Mouse (Mus musculus): Measurements from ENCODE around the gene Donson. TPM values are rescaled to one million over a fixed set of nuclear protein-coding genes. Genes with fewer than 3 reads are reported as not detected.
"Not testable (repeated sequence)": the region's sequence is repeated elsewhere in the genome, so short reads cannot be mapped to it uniquely, and the experiment has no call there.

Gene Donson
- polyA plus RNA-seq, 1 experiment = 6.0 TPM

DNA sequence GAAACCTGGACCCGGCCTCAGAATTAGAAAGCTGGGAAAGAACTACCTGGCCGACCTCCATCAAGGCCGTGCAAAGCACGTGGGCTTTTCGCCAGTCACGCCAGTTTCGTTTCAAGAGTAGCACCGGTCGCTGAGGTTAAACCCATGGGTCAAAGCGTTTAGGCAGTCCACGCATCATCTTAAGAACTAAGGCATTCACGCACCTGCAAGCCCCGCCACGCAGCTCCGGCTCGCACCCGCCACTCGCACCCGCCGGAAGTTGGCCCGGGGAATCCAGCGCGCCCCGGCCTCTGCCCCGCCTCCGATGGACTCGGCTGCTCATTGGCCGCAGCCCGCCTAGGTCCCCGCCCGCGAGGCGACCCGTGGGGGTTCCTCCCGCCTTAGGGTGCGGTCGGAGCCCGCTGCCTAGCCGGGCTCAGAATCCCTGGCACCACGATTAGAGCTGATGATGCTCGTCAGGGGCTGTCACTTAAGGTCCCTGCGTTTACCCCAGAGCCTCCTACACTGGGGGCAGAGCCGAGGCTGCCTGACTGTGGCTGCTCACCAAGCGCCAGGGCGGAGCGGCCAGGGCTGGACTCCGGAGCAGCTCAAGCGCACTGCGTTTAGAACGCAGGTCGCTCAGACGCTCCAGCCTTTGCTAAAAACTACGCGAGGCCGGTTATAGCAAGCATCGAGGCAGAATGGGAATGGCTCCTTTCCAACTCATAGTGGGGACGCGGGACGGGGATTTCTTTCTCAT lies 41.7 kb downstream of the Donson start, which contains the start of gene Gart:
Gart (minus strand) TSS at position 272 of the 739 bp plus-strand sequence.
- 1% methylated on average over 59 of the region's 59 CpGs for WGBS
- peak; percentile 64 for DNase-seq (ENCODE audit: low read depth, low spot score)

DNA sequence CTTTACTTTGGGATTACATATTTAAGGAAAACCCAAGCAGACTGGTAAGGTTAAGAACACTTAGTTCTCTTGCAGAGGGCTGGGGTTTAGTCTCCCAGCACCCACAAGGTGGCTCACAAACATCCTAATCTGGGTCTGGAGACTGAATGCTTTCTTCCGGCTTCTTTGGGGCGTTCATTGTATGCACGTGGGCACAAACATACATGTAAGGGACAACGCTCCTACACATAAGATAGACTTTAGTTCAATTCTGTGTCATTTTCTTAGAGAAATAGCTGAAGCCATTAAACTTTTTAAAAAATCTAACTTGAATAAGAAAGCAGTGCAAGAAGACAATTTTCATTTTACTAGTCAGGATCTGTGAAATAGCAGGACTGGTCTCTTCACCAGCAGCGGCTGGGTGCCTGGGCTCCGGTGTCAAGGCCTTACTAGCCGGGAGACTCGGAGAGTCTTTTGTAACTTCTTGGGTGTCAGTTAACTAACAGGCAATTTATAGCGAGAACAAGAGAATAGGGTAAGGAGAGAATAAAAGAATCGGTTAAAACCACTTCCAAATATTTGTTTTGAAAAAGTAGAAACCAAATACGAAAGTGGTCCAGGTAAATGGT lies 42.5 kb downstream of the Donson start:
- 2% methylated on average over 11 of the region's 11 CpGs for WGBS
- no peak for DNase-seq (ENCODE audit: low read depth, low spot score)

DNA sequence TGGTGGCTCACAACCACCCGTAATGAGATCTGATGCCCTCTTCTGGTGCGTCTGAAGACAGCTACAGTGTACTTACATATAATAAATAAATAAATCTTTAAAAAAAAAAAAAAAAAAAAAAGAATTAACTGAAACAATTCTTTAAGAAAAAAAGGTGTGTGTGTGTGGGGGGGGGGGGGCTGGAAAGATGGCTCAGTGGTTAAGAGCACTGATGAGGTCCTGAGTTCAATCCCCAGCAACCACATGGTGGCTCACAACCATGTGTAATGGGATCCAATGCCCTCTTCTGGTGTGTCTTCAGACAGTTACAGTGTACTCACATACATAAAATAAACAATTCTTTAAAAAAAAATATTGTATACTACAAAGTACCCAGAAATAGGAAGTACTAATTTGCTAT lies 43.1 kb downstream of the Donson start:
- DNase-seq (ENCODE audit: low read depth, low spot score) = not testable (repeated sequence)
- WGBS = 0% methylated on average over 1 of the region's 2 CpGs

DNA sequence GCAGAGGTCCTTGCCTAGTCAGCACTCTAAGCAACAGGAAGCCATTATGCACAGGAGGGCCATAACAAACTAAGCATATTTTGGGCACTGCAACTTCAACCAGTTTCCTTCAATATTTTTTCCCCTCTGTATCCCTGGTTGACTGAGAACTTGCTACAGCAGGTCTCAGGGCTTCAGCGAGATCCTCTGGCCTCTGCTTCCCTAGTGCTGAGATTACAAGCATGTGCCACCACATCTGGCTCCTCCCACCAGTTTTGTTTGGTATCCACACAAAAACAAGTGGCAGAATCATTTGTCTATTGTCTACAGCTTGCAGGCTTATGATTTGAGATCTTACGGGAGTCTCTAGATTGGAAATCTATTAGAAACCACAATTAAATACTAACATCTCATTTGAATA lies 43.7 kb downstream of the Donson start:
- 83% methylated on average over 2 of the region's 2 CpGs for WGBS

DNA sequence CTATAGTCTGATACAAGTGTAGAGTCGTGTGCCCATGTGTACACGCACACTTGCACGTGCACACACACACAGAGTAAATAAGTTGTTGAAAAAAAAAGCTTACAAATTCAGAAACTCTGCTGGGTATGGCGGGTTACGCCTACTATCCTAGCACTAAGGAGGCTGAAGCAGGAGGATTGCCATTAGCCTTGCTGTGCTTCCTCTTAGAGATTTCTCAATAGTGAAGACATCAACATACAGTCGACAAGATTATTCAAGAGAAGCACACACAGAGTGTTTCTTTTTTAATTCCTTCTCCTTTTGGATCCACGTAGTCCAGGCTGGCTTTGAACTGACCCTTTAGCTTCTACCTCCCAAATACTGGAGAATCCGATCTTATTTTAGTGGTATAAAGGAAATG lies 48.4 kb downstream of the Donson start:
- DNase-seq (ENCODE audit: low read depth, low spot score) = no peak
- 90% methylated on average over 8 of the region's 8 CpGs for WGBS

More for the DNA sequence above, 43.7 kb downstream of the Donson start:
- no peak for DNase-seq (ENCODE audit: low read depth, low spot score)

DNA sequence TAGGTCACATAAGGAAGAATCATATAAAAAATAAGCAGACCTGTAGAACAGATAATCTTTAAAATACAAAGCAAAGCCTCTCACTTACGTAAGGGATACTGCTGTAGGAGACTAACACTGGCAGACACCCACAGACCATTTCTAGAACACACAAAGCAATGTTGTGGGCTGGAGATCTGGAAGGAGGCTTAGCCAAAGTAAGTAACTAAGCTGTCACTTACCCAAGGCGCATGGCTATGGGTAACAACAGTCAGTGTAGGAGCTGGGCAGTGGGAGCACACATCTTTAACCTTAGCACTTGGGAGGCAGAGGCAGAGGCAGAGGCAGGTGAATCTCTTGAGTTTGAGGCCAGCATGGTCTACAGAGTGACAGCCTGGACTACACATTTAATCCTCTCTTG lies 48.9 kb downstream of the Donson start:
- no peak for DNase-seq (ENCODE audit: low read depth, low spot score)
- WGBS = 97% methylated on average over 2 of the region's 2 CpGs

DNA sequence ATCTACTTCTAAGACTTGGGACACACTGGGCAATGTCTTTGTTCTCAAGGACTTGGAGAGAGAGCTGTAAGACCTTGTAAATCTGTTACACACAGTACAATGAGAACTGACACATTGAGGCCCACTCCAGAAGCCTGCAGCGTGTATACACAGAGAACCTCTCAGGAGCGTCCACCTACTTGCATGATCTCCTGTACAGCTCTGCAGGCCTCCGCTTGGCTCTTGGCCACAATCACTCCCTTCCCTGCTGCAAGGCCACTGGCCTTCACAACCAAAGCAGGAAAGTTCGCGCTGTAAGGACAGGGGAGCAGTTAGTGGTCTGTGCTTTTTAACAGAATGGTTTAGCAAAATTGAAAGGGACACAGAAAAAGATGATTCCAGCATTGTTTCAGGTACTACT lies 49.4 kb downstream of the Donson start:
- 94% methylated on average over 5 of the region's 5 CpGs for WGBS
- DNase-seq (ENCODE audit: low read depth, low spot score) = no peak

DNA sequence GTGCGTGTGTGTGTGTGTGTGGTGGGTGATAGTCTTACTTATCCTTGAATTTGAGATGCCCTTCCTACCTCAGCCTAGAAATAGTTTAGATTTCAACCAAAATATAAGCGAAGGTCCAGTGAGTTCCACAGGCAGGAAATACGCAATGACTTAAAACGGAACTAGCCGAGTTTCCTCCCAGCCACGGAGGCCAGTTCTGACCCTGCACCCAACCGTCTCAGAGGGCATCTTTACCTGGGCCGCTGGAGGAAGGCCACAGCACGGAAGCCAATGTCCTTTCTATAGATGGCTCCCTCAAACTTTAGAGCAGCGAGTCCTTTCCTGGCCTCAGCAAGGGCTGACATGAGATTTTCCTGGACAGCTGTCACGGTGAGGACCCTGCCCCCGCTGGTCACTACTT lies 54.9 kb downstream of the Donson start:
- 85% methylated on average over 12 of the region's 12 CpGs for whole genome bisulfite sequencing
- DNase-seq (ENCODE audit: low read depth, low spot score) = no peak

DNA sequence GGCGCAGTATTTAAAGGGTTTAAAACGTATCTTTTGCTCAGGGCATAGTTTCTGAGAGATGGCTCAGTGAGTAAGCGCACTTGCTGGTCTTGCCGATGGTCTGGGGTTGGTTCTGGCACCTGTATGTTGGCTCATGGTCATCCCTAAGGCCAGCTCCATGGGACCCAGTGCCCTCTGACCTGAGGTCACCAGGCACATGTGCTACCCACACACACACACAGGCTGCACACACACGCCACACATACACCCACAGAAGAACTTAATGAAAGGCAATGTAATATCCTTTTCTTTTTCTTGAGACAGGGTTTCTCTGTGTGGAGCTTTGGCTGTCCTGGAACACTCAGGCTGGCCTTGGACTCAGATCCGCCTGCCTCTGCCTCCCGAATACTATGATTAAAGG lies 55.6 kb downstream of the Donson start:
- DNase-seq (ENCODE audit: low read depth, low spot score) = no peak

DNA sequence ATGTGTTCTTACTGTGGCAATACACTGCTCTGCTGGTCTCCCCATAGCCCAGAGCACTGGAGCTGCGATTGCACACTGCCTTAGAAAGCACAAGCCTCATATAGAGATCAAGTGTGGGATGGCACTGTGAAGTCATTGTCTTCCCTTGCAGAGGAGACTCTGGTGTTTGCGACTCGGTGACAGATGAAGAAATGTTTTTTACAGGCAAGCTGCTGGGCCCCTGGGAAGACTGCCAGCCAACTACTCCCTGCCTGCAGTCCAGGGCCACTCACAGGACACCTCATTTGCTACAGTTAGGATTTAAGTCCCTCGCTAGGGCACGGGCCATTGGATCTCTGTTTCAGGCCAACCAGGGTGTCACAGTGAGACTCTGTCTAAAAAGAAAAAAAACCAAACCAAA lies 56.1 kb downstream of the Donson start:
- DNase-seq (ENCODE audit: low read depth, low spot score) = no peak
- WGBS = 81% methylated on average over 5 of the region's 5 CpGs

More for the DNA sequence above, 55.6 kb downstream of the Donson start:
- 92% methylated on average over 7 of the region's 7 CpGs for WGBS

DNA sequence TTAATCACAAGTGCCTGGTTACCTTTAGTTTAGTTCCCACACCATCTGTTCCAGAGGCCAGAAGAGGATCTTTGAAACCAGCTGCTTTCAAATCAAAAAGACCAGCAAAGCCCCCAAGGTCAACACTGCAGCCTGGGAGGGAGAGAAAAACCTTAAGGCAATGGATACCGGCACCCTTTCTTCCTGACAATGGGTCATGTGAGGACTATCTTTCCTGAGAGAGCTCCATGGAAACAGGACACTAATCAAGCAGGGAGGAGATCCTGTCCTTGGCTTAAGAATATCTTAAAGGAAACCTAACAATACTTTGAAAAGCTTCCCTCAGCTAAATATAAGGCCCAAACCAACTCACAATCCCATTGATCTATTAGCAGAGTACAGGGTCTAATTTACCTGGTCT lies 58.0 kb downstream of the Donson start:
- no peak for DNase-seq (ENCODE audit: low read depth, low spot score)
- WGBS = 73% methylated on average over 1 of the region's 1 CpGs

DNA sequence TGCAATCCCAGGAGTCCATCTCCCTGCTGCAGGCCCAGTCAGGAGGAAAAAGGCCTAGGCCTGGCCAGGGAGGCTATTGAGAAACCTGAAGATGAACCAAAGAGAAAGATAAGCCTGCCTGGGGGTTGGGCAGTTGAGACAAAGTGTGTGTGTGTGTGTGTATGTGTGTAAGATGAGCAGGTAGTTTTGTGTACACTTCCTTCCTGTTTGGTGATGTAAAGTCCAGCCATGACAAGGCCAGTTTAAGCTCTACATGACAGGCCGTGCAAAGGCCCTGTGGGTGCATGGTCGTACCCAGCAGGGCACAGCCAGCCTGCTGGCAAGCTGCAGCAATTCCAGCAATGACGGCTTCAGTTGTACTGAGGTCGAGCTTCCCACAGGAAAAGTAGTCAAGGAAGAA lies 58.8 kb downstream of the Donson start:
- WGBS = 94% methylated on average over 4 of the region's 4 CpGs
- no peak for DNase-seq (ENCODE audit: low read depth, low spot score)

DNA sequence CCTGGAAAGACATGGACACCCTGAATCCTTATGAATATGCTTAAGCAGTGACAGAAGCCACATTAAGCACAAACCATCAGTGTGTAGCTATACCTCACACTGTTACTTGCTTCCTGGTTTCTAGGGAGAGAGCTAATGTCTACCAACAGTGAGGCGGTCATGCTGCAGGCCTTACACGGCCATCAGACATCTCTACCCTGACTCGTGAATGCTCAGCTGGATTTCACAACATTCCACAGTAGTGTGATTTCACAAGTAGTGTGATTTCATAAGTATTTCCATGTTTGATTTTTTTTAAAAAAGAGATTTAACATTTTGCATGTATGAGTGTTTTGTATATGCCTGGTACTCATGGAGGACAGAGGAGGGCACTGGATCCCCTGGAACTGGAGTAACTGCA lies 59.9 kb downstream of the Donson start:
- WGBS = 86% methylated on average over 3 of the region's 3 CpGs
- DNase-seq (ENCODE audit: low read depth, low spot score) = no peak

DNA sequence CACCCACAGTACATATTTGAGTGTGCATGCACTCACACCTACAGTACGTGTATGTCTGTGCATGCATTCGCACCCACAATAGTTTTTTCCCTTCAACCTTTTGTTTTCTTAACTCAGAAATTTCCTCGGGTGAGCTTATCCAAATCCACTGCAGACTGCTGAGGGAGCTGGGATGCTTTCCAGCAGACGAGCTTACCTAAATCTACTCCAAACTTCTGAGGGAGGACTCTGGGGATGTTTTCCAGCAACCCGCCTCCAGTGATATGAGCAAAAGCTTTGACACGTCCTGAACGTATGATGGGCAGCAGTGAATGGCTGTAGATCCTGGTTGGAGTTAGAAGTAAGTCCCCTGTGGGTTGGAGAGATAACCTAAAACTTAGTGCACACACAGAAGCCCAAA lies 60.7 kb downstream of the Donson start:
- no peak for DNase-seq (ENCODE audit: low read depth, low spot score)
- 86% methylated on average over 7 of the region's 7 CpGs for WGBS

Other genes with a start within 250 kb of the Donson start
- gene Ifnar1, start 203.5 kb downstream of the Donson start, polyA plus RNA-seq (2012; rRNA removed) = 16.9 and 23.1 TPM in 2 replicates
- 57.2 and 82.9 TPM in 2 replicates for gene Ifngr2, start 141.7 kb downstream of the Donson start, polyA plus RNA-seq (2012; rRNA removed)
- gene Tmem50b, start 91.0 kb downstream of the Donson start, polyA plus RNA-seq (2012; rRNA removed) = 47.8 and 53.0 TPM in 2 replicates
- gene Dnajc28, start 69.7 kb downstream of the Donson start, polyA plus RNA-seq (2012; rRNA removed) = 0.47 and 1.3 TPM in 2 replicates
- gene Gart, start 41.8 kb downstream of the Donson start, polyA plus RNA-seq (2012; rRNA removed) = 35.5 and 36.5 TPM in 2 replicates
- 63.6 and 98.7 TPM in 2 replicates for gene Son, start 41.3 kb downstream of the Donson start, polyA plus RNA-seq (2012; rRNA removed)
- 19.2 and 24.0 TPM in 2 replicates for gene Cryzl1, start 40.2 kb upstream of the Donson start, polyA plus RNA-seq (2012; rRNA removed)
- 13.6 and 20.3 TPM in 2 replicates for gene Itsn1, start 40.5 kb upstream of the Donson start, polyA plus RNA-seq (2012; rRNA removed)

Measured in large intestine, adult 2 months (tissue).